Mouse (Mus musculus): Measurements from ENCODE around the gene Bloc1s5.

- TF ChIP-seq MAX (IDR thresholded peaks at IDR 0.05; ENCODE audit: low read depth) (no peak), USF1 (IDR thresholded peaks at IDR 0.05; ENCODE audit: low read depth) (no peak), POLR2AphosphoS2 (IDR thresholded peaks at IDR 0.05; ENCODE audit: insufficient read length, low read depth) (no peak)
These were observed 23.0 kb upstream of the Bloc1s5 start for GRCm38 (mm10) chr13:38657865-38658264.

Measured in myocyte (in vitro differentiated cells).